Mouse (Mus musculus) kidney, postnatal 0 days (tissue): Measurements from ENCODE around the gene Gm44790. TPM values are rescaled to one million over a fixed set of nuclear protein-coding genes. Genes with fewer than 3 reads are reported as not detected.

Experiments used
- ATAC-seq: fragments of 200-750 bp; cut with Nextera tagmentation; replicated peaks from 2 replicates; pipeline ENCODE4 v1.8.0; 2017; ENCODE audit warnings: low read depth, moderate number of reproducible peaks, moderate TSS enrichment, moderate library complexity; ENCODE audit not compliant: low FRiP score
- DNase-seq: peaks from one replicate; pipeline ENCODE4 v3.0.0-alpha.2; 2016; ENCODE audit warnings: low spot score
- H3K27ac ChIP-seq: fragments of 300-500 bp; sonication (generic); 2 replicates; pipeline ENCODE4 v1.5.1; 2014; ENCODE audit warnings: mild to moderate bottlenecking
- H3K27me3 ChIP-seq: fragments of 300-500 bp; sonication (generic); 2 replicates; pipeline ENCODE4 v1.6.1; 2014; ENCODE audit warnings: low read length, mixed read lengths; ENCODE audit not compliant: insufficient read depth
- H3K36me3 ChIP-seq: fragments of 300-500 bp; sonication (generic); 2 replicates; pipeline ENCODE4 v1.6.1; 2014; ENCODE audit warnings: low read length, mixed read lengths; ENCODE audit not compliant: insufficient read depth
- H3K4me1 ChIP-seq: fragments of 300-500 bp; sonication (generic); replicated peaks from 2 replicates; pipeline ENCODE4 v1.6.1; 2014; ENCODE audit warnings: antibody characterized with exemption, low read length, mixed read lengths; ENCODE audit not compliant: insufficient read depth
- H3K4me2 ChIP-seq: fragments of 300-500 bp; sonication (generic); 2 replicates; pipeline ENCODE4 v1.6.1; 2014; ENCODE audit warnings: mild to moderate bottlenecking, low read length, moderate library complexity, mixed read lengths
- H3K4me3 ChIP-seq: fragments of 300-500 bp; sonication (generic); replicated peaks from 2 replicates; pipeline ENCODE4 v1.5.1; 2014; ENCODE audit warnings: low read depth, low read length
- H3K9ac ChIP-seq: fragments of 300-500 bp; sonication (generic); 2 replicates; pipeline ENCODE4 v1.6.1; 2014; ENCODE audit warnings: low read depth, low read length
- H3K9me3 ChIP-seq: fragments of 300-500 bp; sonication (generic); replicated peaks from 2 replicates; pipeline ENCODE4 v1.6.1; 2016; ENCODE audit warnings: low read length, inconsistent platforms, mixed read lengths
- CTCF ChIP-seq: IDR thresholded peaks from 2 replicates; pipeline ENCODE4 v1.5.1; 2016; ENCODE audit warnings: antibody characterized with exemption, low read depth, mild to moderate bottlenecking, moderate library complexity
- WGBS: fragments of 180-500 bp; shearing (Covaris S2); extraction: QIAGEN DNeasy Blood & Tissue Kit; methylation state at CpG from one replicate; pipeline ENCODE4 v1.1.7; 2014; 5-methylcytosine and 5-hydroxymethylcytosine counted together
- polyA plus RNA-seq: library from polyadenylated mRNA; unstranded; fragments of >200 nt; fragmentation: Nextera tagmentation; extraction: Ambion mirVana; gene quantifications from 2 replicates; pipeline ENCODE4 v1.2.1, GENCODE M21; 2015

Gene Gm44790
- polyA plus RNA-seq, 1 experiment from 2014 or later, result not detected

DNA sequence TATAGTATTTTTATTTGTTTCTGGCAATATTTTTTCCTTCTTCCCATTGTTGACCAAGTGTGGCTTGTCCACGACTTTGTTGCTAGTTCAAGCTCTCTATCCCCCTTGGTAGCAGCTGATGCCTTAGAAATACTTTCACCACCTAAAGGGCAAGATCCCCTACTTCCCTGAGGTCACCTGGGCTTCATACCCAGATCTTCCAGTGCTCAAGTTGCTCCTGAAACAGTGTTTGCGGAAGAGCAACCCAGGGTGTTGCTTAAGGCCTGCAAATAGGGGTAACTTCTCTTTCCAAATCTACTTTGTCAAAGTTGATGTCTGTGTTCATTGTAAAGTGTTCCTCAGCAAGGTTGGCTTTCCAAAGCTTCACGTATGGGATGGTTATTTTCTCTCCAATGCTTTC is 7.2 kb upstream of the Gm44790 start:
- H3K36me3 ChIP-seq, result peaks cover 56% of the 10 kb centered on the region
- ATAC-seq, result no peak
- no peak overlapping the region for H3K9ac ChIP-seq
- H3K4me3 ChIP-seq, result no peak overlapping the region
- H3K4me1 ChIP-seq, result no peaks in the 10 kb centered on the region
- WGBS, result 89% methylated on average over 3 of the region's 3 CpGs
- no peak overlapping the region for H3K4me2 ChIP-seq
- DNase-seq, result no peak
- no peaks in the 10 kb centered on the region for H3K9me3 ChIP-seq
- H3K27me3 ChIP-seq, result no peaks in the 10 kb centered on the region
- no peak overlapping the region for H3K27ac ChIP-seq
- TF ChIP-seq CTCF, result no peak

DNA sequence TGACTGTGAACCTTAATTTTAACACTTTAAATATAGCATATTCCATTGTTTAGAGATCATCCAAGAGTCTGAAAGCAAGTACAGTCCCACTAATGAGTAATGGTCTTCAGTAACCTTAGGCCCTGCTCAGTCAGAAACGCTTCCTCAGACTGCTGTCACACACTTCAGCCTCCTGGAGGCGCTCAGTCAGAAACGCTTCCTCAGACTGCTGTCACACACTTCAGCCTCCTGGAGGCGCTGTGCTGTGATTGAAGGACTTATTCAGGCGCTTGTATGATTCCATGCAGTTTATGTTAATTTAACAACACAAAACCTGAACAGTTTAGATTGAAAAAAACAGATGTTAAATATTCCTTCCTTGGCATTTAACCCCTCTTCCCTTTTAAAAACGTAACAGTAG is 6.0 kb upstream of the Gm44790 start:
- ATAC-seq, result no peak
- Histone ChIP-seq H3K9me3 (no peaks in the 10 kb centered on the region), H3K4me1 (no peaks in the 10 kb centered on the region), H3K27ac (no peak overlapping the region), H3K4me3 (no peak overlapping the region), H3K27me3 (no peaks in the 10 kb centered on the region), H3K9ac (no peak overlapping the region), H3K4me2 (no peak overlapping the region), H3K36me3 (peaks cover 63% of the 10 kb centered on the region)
- 75% methylated on average over 6 of the region's 6 CpGs for WGBS
- peak; percentile 61 for TF ChIP-seq CTCF
- peak; percentile 39 for DNase-seq

- 92% methylated on average over 3 of the region's 3 CpGs for WGBS
- Histone ChIP-seq H3K9ac (no peak overlapping the region), H3K4me3 (no peak overlapping the region), H3K9me3 (no peaks in the 10 kb centered on the region), H3K4me2 (no peak overlapping the region), H3K27me3 (no peaks in the 10 kb centered on the region), H3K36me3 (peaks cover 37% of the 10 kb centered on the region), H3K4me1 (no peaks in the 10 kb centered on the region), H3K27ac (no peak overlapping the region)
- ATAC-seq (no peak), DNase-seq (no peak)
- no peak for TF ChIP-seq CTCF
Observed at GRCm38 (mm10) chr6:86431531-86431930, 5.1 kb downstream of the Gm44790 start.

GRCm38 (mm10) chr6:86433696-86434095 is 7.2 kb downstream of the Gm44790 start:
- Histone ChIP-seq H3K9me3 (no peaks in the 10 kb centered on the region), H3K4me3 (no peak overlapping the region), H3K4me1 (no peaks in the 10 kb centered on the region), H3K4me2 (no peak overlapping the region), H3K27me3 (no peaks in the 10 kb centered on the region), H3K36me3 (peaks cover 18% of the 10 kb centered on the region), H3K27ac (no peak overlapping the region), H3K9ac (no peak overlapping the region)
- WGBS, result 94% methylated on average over 1 of the region's 1 CpGs
- DNase-seq (no peak), ATAC-seq (no peak)
- no peak for TF ChIP-seq CTCF

DNA sequence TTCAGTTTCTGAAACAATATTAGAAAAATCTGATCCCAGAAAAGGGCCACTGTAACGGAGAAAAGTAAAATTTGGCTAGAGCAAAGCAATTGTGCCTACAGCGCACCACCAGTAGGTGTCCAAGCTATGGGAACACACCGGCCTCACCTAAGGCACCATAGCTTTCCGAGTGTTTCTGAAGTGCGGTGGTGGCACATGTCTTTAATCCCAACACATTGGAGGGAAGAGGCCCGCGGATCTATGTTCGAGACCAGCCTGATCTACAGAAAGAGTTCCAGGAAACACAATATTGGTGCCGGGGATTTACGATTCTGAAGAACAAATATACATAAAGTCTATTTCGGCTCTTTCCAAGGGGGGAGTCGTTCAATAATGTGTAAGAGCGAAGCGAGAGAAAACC is 11.3 kb downstream of the Gm44790 start:
- peak; percentile 86 for DNase-seq
- 2% methylated on average over 14 of the region's 14 CpGs for WGBS
- Histone ChIP-seq H3K4me2 (peak overlapping the region; percentile 62), H3K9ac (peak overlapping the region; percentile 77), H3K9me3 (no peaks in the 10 kb centered on the region), H3K27me3 (no peaks in the 10 kb centered on the region), H3K36me3 (peaks cover 4% of the 10 kb centered on the region; the same call in 1 of the 2 replicates), H3K27ac (peak overlapping the region; percentile 97), H3K4me3 (peak overlapping the region; percentile 52), H3K4me1 (peaks cover 5% of the 10 kb centered on the region)
- TF ChIP-seq CTCF, result peak; percentile 71
- peak; percentile 67 for ATAC-seq

- Histone ChIP-seq H3K27ac (peak within 1 kb of the TSS; percentile 97), H3K9ac (peak within 1 kb of the TSS; percentile 77), H3K4me1 (peaks cover 5% of the 10 kb centered on the region), H3K36me3 (peaks cover 4% of the 10 kb centered on the region; the same call in 1 of the 2 replicates), H3K27me3 (no peaks in the 10 kb centered on the region), H3K4me3 (peak within 1 kb of the TSS; percentile 52), H3K9me3 (no peaks in the 10 kb centered on the region), H3K4me2 (peak within 1 kb of the TSS; percentile 62)
- WGBS, result under 1% methylated on average over 59 of the region's 59 CpGs
- ATAC-seq (peak; percentile 91), DNase-seq (peak; percentile 98)
- TF ChIP-seq CTCF, result peak; percentile 60
Observed at GRCm38 (mm10) chr6:86438272-86439118, 12.0 kb downstream of the Gm44790 start, which contains the start of gene C87436. Gene C87436, plus strand, starts transcription at chr6:86438374.
